10 mouse cellular contexts compared by ENCODE assay signal in genomic region chr13:24027191-24028170, GRCm38 (mm10). TPM values are rescaled to one million over a fixed set of nuclear protein-coding genes. Genes with fewer than 3 reads are reported as not detected.
A peak's percentile ranks its signal among the peaks of the same experiment; 100 is the strongest.
DNase-seq lines count a peak whose midpoint lies in the region; ATAC-seq and TF ChIP-seq lines count a peak whose summit lies in the region.
"Had no signal": no experiment of that assay in that cellular context is flagged by ENCODE, and none has a peak within 500 bp of the region (broad histone marks: within the 10 kb centered on the region; RNA-seq: fewer than 3 reads in every experiment).

No protein-coding gene starts in this region.

- no peak overlapping the region for H3K9ac ChIP-seq in forebrain, embryonic 13.5 days
- H3K9ac ChIP-seq: liver, embryonic 15.5 days had no signal

- ATAC-seq in forebrain, embryonic 13.5 days, result peak; percentile 75; the same call in 1 of the 2 replicates

- H3K4me2 ChIP-seq in forebrain, embryonic 13.5 days, result no peak overlapping the region
- H3K4me2 ChIP-seq: liver, embryonic 15.5 days had no signal

- H3K4me3 ChIP-seq in forebrain, embryonic 13.5 days, result no peak overlapping the region
- no peak overlapping the region for H3K4me3 ChIP-seq in forebrain, embryonic 10.5 days
- no peak overlapping the region for H3K4me3 ChIP-seq in lung, adult 2 months (replicated peaks; ENCODE audit: extremely low read depth, low read depth, low read length)
- H3K4me3 ChIP-seq: liver, embryonic 15.5 days had no signal

- peaks cover 6% of the 10 kb centered on the region; the same call in 1 of the 2 replicates for H3K36me3 ChIP-seq in forebrain, embryonic 13.5 days (ENCODE audit: poor library complexity, severe bottlenecking)
- H3K36me3 ChIP-seq in forebrain, embryonic 10.5 days (replicated peaks), result no peaks in the 10 kb centered on the region; the same call in 1 of the 2 replicates
- H3K36me3 ChIP-seq: liver, embryonic 15.5 days had no signal

- H3K4me1 ChIP-seq in forebrain, embryonic 13.5 days, result no peaks in the 10 kb centered on the region
- H3K4me1 ChIP-seq in forebrain, embryonic 10.5 days, result no peaks in the 10 kb centered on the region
- H3K4me1 ChIP-seq in lung, adult 2 months (ENCODE audit: control insufficient read depth, insufficient read depth, low read length), result no peaks in the 10 kb centered on the region
- H3K4me1 ChIP-seq: liver, embryonic 15.5 days had no signal

- no peaks in the 10 kb centered on the region for H3K27me3 ChIP-seq in forebrain, embryonic 13.5 days
- no peaks in the 10 kb centered on the region for H3K27me3 ChIP-seq in forebrain, embryonic 10.5 days (ENCODE audit: poor library complexity, severe bottlenecking)
- H3K27me3 ChIP-seq: liver, embryonic 15.5 days had no signal

- TF ChIP-seq POLR2A in lung, adult 2 months (IDR thresholded peaks at IDR 0.05; ENCODE audit: borderline replicate concordance, extremely low read depth, low read depth, low read length), result no peak
- no peak for TF ChIP-seq POLR2A in brain, embryonic 14.5 days (IDR thresholded peaks at IDR 0.05; ENCODE audit: borderline replicate concordance, extremely low read depth, insufficient read depth, insufficient read length, poor library complexity, severe bottlenecking)

- WGBS in forebrain, embryonic 13.5 days, result 72% methylated on average over 5 of the region's 5 CpGs
- 76% methylated on average over 5 of the region's 5 CpGs for WGBS in forebrain, embryonic 10.5 days
- WGBS in lung, adult 2 months, result 57% methylated on average over 5 of the region's 5 CpGs

- no peaks in the 10 kb centered on the region for H3K9me3 ChIP-seq in forebrain, embryonic 13.5 days (replicated peaks)
- H3K9me3 ChIP-seq in forebrain, embryonic 10.5 days, result no peaks in the 10 kb centered on the region
- H3K9me3 ChIP-seq: liver, embryonic 15.5 days had no signal

- no peak for DNase-seq in forebrain, embryonic 10.5 days (ENCODE audit: extremely low spot score, low spot score)
- no peak for DNase-seq in lung, adult 2 months
- DNase-seq in lung, postnatal 14 days, result no peak
- peak; percentile 86 for DNase-seq in brain, embryonic 14.5 days (ENCODE audit: low read depth)
- peak; percentile 22 for DNase-seq in retina, adult 2 months (ENCODE audit: low read depth, low spot score)
- no peak for DNase-seq in testis, postnatal 10 days (ENCODE audit: low spot score)
- no peak for DNase-seq in cerebellum, adult 9-11 months
- DNase-seq: thymus, postnatal 14 days had no signal

- no peak overlapping the region for H3K27ac ChIP-seq in forebrain, embryonic 13.5 days
- H3K27ac ChIP-seq in forebrain, embryonic 10.5 days, result no peak overlapping the region
- H3K27ac ChIP-seq: liver, embryonic 15.5 days had no signal

- peak; percentile 6; the same call in 1 of the 2 replicates for TF ChIP-seq CTCF in lung, adult 2 months (IDR thresholded peaks at IDR 0.05; ENCODE audit: insufficient read depth, low read length)
- TF ChIP-seq CTCF in brain, embryonic 14.5 days (IDR thresholded peaks at IDR 0.05; ENCODE audit: borderline replicate concordance, extremely low read depth, insufficient read depth, insufficient read length), result no peak

RNA-seq across cellular contexts. Expression of gene Scgn, which starts 36.5 kb away (rescaled TPM):
- polyA plus RNA-seq in forebrain, embryonic 13.5 days (2015; fragmentation: Nextera tagmentation; extraction: Ambion mirVana), result 2.1 and 2.6 TPM in 2 replicates
- polyA plus RNA-seq in forebrain, embryonic 10.5 days (2016; fragmentation: Nextera tagmentation; extraction: Ambion mirVana), result 0.21 TPM in 1 of 2 replicates, not detected in the other
- not detected in 2 replicates for polyA plus RNA-seq in lung, adult 2 months (2012; rRNA removed)
- 1.3 and 1.7 TPM in 2 replicates for polyA plus RNA-seq in brain, embryonic 14.5 days (2012; rRNA removed)
- polyA plus RNA-seq: liver, embryonic 15.5 days had no signal

Comparison
In these comparisons a context has a peak if more than half of its experiments do, and no peak if none do; other contexts are left out.
1. DNase-seq: peak in brain, embryonic 14.5 days (single experiment) and retina, adult 2 months (single experiment); none in forebrain, embryonic 10.5 days (single experiment), lung, adult 2 months (single experiment), lung, postnatal 14 days (single experiment), testis, postnatal 10 days (single experiment) and cerebellum, adult 9-11 months (single experiment).